ENCODE assay signal across 8 mouse cellular contexts in genomic region chr11:116623281-116624124, GRCm38 (mm10). TPM values are rescaled to one million over a fixed set of nuclear protein-coding genes. Genes with fewer than 3 reads are reported as not detected.
A peak's percentile ranks its signal among the peaks of the same experiment; 100 is the strongest.
DNase-seq lines count a peak whose midpoint lies in the region; ATAC-seq lines count a peak whose summit lies in the region.

No protein-coding gene starts in this region.

- H3K9me3 ChIP-seq in kidney, embryonic 15.5 days (replicated peaks) = no peaks in the 10 kb centered on the region
- H3K9me3 ChIP-seq in midbrain, embryonic 11.5 days (ENCODE audit: control insufficient read depth, low read length) = no peaks in the 10 kb centered on the region

- peaks cover 60% of the 10 kb centered on the region for H3K4me1 ChIP-seq in kidney, embryonic 15.5 days
- peaks cover 7% of the 10 kb centered on the region; the same call in 1 of the 2 replicates for H3K4me1 ChIP-seq in midbrain, embryonic 11.5 days (ENCODE audit: control insufficient read depth, insufficient read depth, low read length)

- 6% methylated on average over 40 of the region's 40 CpGs for WGBS in kidney, embryonic 15.5 days
- 6% methylated on average over 40 of the region's 40 CpGs for WGBS in midbrain, embryonic 11.5 days

- H3K4me3 ChIP-seq in kidney, embryonic 15.5 days (replicated peaks) = peak overlapping the region; percentile 58
- H3K4me3 ChIP-seq in midbrain, embryonic 11.5 days (ENCODE audit: low read depth, low read length) = peak overlapping the region; percentile 57

- H3K27ac ChIP-seq in kidney, embryonic 15.5 days = no peak overlapping the region
- no peak overlapping the region for H3K27ac ChIP-seq in midbrain, embryonic 11.5 days (ENCODE audit: low read depth, low read length)

- H3K4me2 ChIP-seq in kidney, embryonic 15.5 days = peak overlapping the region; percentile 81
- H3K4me2 ChIP-seq in midbrain, embryonic 11.5 days = peak overlapping the region; percentile 82

- H3K9ac ChIP-seq in kidney, embryonic 15.5 days = peak overlapping the region; percentile 63
- peak overlapping the region; percentile 59 for H3K9ac ChIP-seq in midbrain, embryonic 11.5 days (ENCODE audit: low read length)

- ATAC-seq in erythroblast, adult 5-6 weeks (replicated peaks; ENCODE audit: low FRiP score, poor library complexity, severe bottlenecking) = 0 out of 2 replicates have a peak, but pooled peaks have one; percentile 6
- peak; percentile 18; the same call in 1 of the 2 replicates for ATAC-seq in kidney, embryonic 15.5 days (replicated peaks; ENCODE audit: low FRiP score)
- ATAC-seq in midbrain, embryonic 11.5 days (ENCODE audit: low FRiP score) = peak; percentile 65

- no peaks in the 10 kb centered on the region for H3K27me3 ChIP-seq in kidney, embryonic 15.5 days
- peaks cover 19% of the 10 kb centered on the region for H3K27me3 ChIP-seq in midbrain, embryonic 11.5 days (ENCODE audit: control insufficient read depth, insufficient read depth, low read length)

- DNase-seq in ovary, postnatal 36 days (ENCODE audit: low spot score) = peak; percentile 25
- no peak for DNase-seq in ovary, postnatal 10 days (ENCODE audit: low spot score)
- peak; percentile 88 for DNase-seq in midbrain, embryonic 11.5 days (ENCODE audit: low spot score, missing footprints)
- no peak for DNase-seq in frontal cortex, postnatal 10 days (ENCODE audit: low spot score in 2 of 2)
- no peak for DNase-seq in frontal cortex, postnatal 36 days (ENCODE audit: low spot score in 2 of 2)
- DNase-seq in layer of hippocampus, adult 9-11 months = no peak

- no peaks in the 10 kb centered on the region for H3K36me3 ChIP-seq in kidney, embryonic 15.5 days
- no peaks in the 10 kb centered on the region for H3K36me3 ChIP-seq in midbrain, embryonic 11.5 days (ENCODE audit: control insufficient read depth, insufficient read depth, low read length)

RNA-seq across cellular contexts. Expression of gene Rhbdf2, which starts 3.3 kb away (rescaled TPM):
- 2.3 and 5.0 TPM in 2 replicates for total RNA-seq in erythroblast, adult 5-6 weeks (2015; ENCODE audit: low replicate concordance)
- total RNA-seq in erythroblast, adult 5-6 weeks (2017; ENCODE audit: low replicate concordance) = 2.8 and 3.2 TPM in 2 replicates
- 9.5 and 9.8 TPM in 2 replicates for polyA plus RNA-seq in kidney, embryonic 15.5 days (2015; fragmentation: Nextera tagmentation; extraction: Ambion mirVana)
- 1.2 and 1.3 TPM in 2 replicates for polyA plus RNA-seq in midbrain, embryonic 11.5 days (2014; fragmentation: Nextera tagmentation; extraction: Ambion mirVana)

RNA-seq across cellular contexts. Expression of gene Prcd, which starts 29.8 kb away (rescaled TPM):
- not detected in 2 replicates for total RNA-seq in erythroblast, adult 5-6 weeks (2015; ENCODE audit: low replicate concordance)
- total RNA-seq in erythroblast, adult 5-6 weeks (2017; ENCODE audit: low replicate concordance) = not detected in 2 replicates
- polyA plus RNA-seq in kidney, embryonic 15.5 days (2015; fragmentation: Nextera tagmentation; extraction: Ambion mirVana) = 1.1 and 1.6 TPM in 2 replicates
- 0.22 and 1.0 TPM in 2 replicates for polyA plus RNA-seq in midbrain, embryonic 11.5 days (2014; fragmentation: Nextera tagmentation; extraction: Ambion mirVana)

RNA-seq across cellular contexts. Expression of gene Cygb, which starts 30.6 kb away (rescaled TPM):
- total RNA-seq in erythroblast, adult 5-6 weeks (2015; ENCODE audit: low replicate concordance) = not detected in 2 replicates
- not detected in 2 replicates for total RNA-seq in erythroblast, adult 5-6 weeks (2017; ENCODE audit: low replicate concordance)
- polyA plus RNA-seq in kidney, embryonic 15.5 days (2015; fragmentation: Nextera tagmentation; extraction: Ambion mirVana) = 13.7 and 16.0 TPM in 2 replicates
- polyA plus RNA-seq in midbrain, embryonic 11.5 days (2014; fragmentation: Nextera tagmentation; extraction: Ambion mirVana) = 1.7 and 2.1 TPM in 2 replicates

RNA-seq across cellular contexts. Expression of gene Aanat, which starts 37.3 kb away (rescaled TPM):
- not detected in 2 replicates for total RNA-seq in erythroblast, adult 5-6 weeks (2015; ENCODE audit: low replicate concordance)
- total RNA-seq in erythroblast, adult 5-6 weeks (2017; ENCODE audit: low replicate concordance) = not detected in 2 replicates
- not detected in 2 replicates for polyA plus RNA-seq in kidney, embryonic 15.5 days (2015; fragmentation: Nextera tagmentation; extraction: Ambion mirVana)
- polyA plus RNA-seq in midbrain, embryonic 11.5 days (2014; fragmentation: Nextera tagmentation; extraction: Ambion mirVana) = not detected in 2 replicates

RNA-seq across cellular contexts. Expression of gene Ube2o, which starts 42.3 kb away (rescaled TPM):
- 473 and 508 TPM in 2 replicates for total RNA-seq in erythroblast, adult 5-6 weeks (2015; ENCODE audit: low replicate concordance)
- 800 and 935 TPM in 2 replicates for total RNA-seq in erythroblast, adult 5-6 weeks (2017; ENCODE audit: low replicate concordance)
- polyA plus RNA-seq in kidney, embryonic 15.5 days (2015; fragmentation: Nextera tagmentation; extraction: Ambion mirVana) = 7.3 and 7.4 TPM in 2 replicates
- 13.6 and 18.7 TPM in 2 replicates for polyA plus RNA-seq in midbrain, embryonic 11.5 days (2014; fragmentation: Nextera tagmentation; extraction: Ambion mirVana)

Comparison
In these comparisons a context has a peak if more than half of its experiments do, and no peak if none do; other contexts are left out.
1. DNase-seq: peak in ovary, postnatal 36 days (single experiment) and midbrain, embryonic 11.5 days (single experiment); none in ovary, postnatal 10 days (single experiment), frontal cortex, postnatal 10 days (0 of 2), frontal cortex, postnatal 36 days (0 of 2) and layer of hippocampus, adult 9-11 months (single experiment).
2. ATAC-seq: peak in every context shown above with its lines; median percentile 65 in midbrain, embryonic 11.5 days; 18 in kidney, embryonic 15.5 days; 6 in erythroblast, adult 5-6 weeks.